Mouse (Mus musculus) CH12.LX (cell line): ENCODE results near the gene Gm9970. TPM values are rescaled to one million over a fixed set of nuclear protein-coding genes. Genes with fewer than 3 reads are reported as not detected.

Source experiments
- DNase-seq: peaks from one replicate; pipeline ENCODE4 v3.0.0-alpha.2; 2013; ENCODE audit errors: extremely low read depth
- H3K27ac ChIP-seq: 2 replicates; pipeline ENCODE4 v1.5.1; 2012; ENCODE audit warnings: low read depth, mild to moderate bottlenecking, control low read depth, moderate library complexity; ENCODE audit not compliant: insufficient read depth
- H3K27me3 ChIP-seq: replicated peaks from 2 replicates; pipeline ENCODE3; 2012; ENCODE audit warnings: inconsistent platforms
- H3K36me3 ChIP-seq, 2 experiments: replicated peaks in 1 of 2; 2 replicates each; pipeline versions ENCODE3 to v1.6.1; 2012; ENCODE audit warnings: inconsistent platforms in 1 of 2, low read length in 1 of 2, mild to moderate bottlenecking in 1 of 2, mixed read lengths in 1 of 2, moderate library complexity in 1 of 2; ENCODE audit not compliant: control insufficient read depth in 1 of 2, insufficient read depth in 1 of 2
- H3K4me1 ChIP-seq, 2 experiments: 2 replicates each; pipeline ENCODE4 v1.6.1; 2012; ENCODE audit warnings: inconsistent platforms in 1 of 2, moderate library complexity in 1 of 2; ENCODE audit not compliant: insufficient read depth in 2 of 2, control insufficient read depth in 1 of 2
- H3K4me2 ChIP-seq: 2 replicates; pipeline ENCODE4 v1.6.1; 2012; ENCODE audit warnings: low read depth, mild to moderate bottlenecking, control low read depth; ENCODE audit not compliant: poor library complexity, insufficient read depth, severe bottlenecking
- H3K4me3 ChIP-seq, 3 experiments: fragments of 150-350 bp in 1 of 3; sonication (generic) in 1 of 3; replicated peaks in 1 of 3; 2 replicates each; pipeline versions ENCODE3 to v1.5.1; 2011 to 2012; ENCODE audit warnings: low read depth in 2 of 3, low read length in 2 of 3, mild to moderate bottlenecking in 2 of 3, moderate library complexity in 2 of 3, control low read depth in 1 of 3, improper control_type of control experiment in 1 of 3, inconsistent platforms in 1 of 3, mixed read lengths in 1 of 3; ENCODE audit not compliant: poor library complexity in 1 of 3
- H3K79me2 ChIP-seq: replicated peaks from 2 replicates; pipeline ENCODE4 v1.6.1; 2012; ENCODE audit warnings: mild to moderate bottlenecking, moderate library complexity; ENCODE audit not compliant: control insufficient read depth, poor library complexity, insufficient read depth, severe bottlenecking; ENCODE audit errors: extremely low read depth
- H3K9ac ChIP-seq: 2 replicates; pipeline ENCODE4 v1.6.1; 2012; ENCODE audit warnings: low read depth, mild to moderate bottlenecking, control low read depth, moderate library complexity; ENCODE audit not compliant: insufficient read depth
- H3K9me3 ChIP-seq: replicated peaks from 2 replicates; pipeline ENCODE3; 2012; ENCODE audit warnings: low read length, inconsistent platforms, mixed read lengths
- CTCF ChIP-seq, 2 experiments: IDR thresholded peaks in 1 of 2; conservative IDR thresholded peaks in 1 of 2; 2 replicates each; pipeline ENCODE4 v1.5.1; 2011 to 2012; ENCODE audit warnings: low read depth in 2 of 2, low read length in 2 of 2, improper control_type of control experiment in 1 of 2, inconsistent platforms in 1 of 2, mild to moderate bottlenecking in 1 of 2, moderate library complexity in 1 of 2
- ELF1 ChIP-seq: IDR thresholded peaks from 2 replicates; pipeline ENCODE4 v1.6.1; 2014; ENCODE audit warnings: low read depth, mild to moderate bottlenecking, inconsistent platforms, low read length, improper control_type of control experiment
- EP300 ChIP-seq: IDR thresholded peaks from 2 replicates; pipeline ENCODE4 v1.6.1; 2011; ENCODE audit warnings: low read length, improper control_type of control experiment
- ETS1 ChIP-seq: conservative IDR thresholded peaks from 2 replicates; pipeline ENCODE4 v1.6.1; 2012; ENCODE audit warnings: low read depth, mild to moderate bottlenecking, inconsistent platforms, low read length, improper control_type of control experiment, moderate library complexity
- IRF4 ChIP-seq: IDR thresholded peaks from 2 replicates; pipeline ENCODE4 v1.6.1; 2014; ENCODE audit warnings: low read depth, mild to moderate bottlenecking, inconsistent platforms, low read length, improper control_type of control experiment
- JUN ChIP-seq: IDR thresholded peaks from 2 replicates; pipeline ENCODE4 v1.6.1; 2011; ENCODE audit warnings: low read depth, mild to moderate bottlenecking, low read length, improper control_type of control experiment, moderate library complexity; ENCODE audit not compliant: insufficient read depth
- JUND ChIP-seq: conservative IDR thresholded peaks from 2 replicates; pipeline ENCODE4 v1.6.1; 2011; ENCODE audit warnings: low read depth, low read length, improper control_type of control experiment
- MAX ChIP-seq: IDR thresholded peaks from 2 replicates; pipeline ENCODE4 v1.6.1; 2011; ENCODE audit warnings: low read length, improper control_type of control experiment
- MAZ ChIP-seq: IDR thresholded peaks from 2 replicates; pipeline ENCODE4 v1.6.1; 2012; ENCODE audit warnings: low read depth, mild to moderate bottlenecking, inconsistent platforms, low read length, improper control_type of control experiment, moderate library complexity
- MEF2A ChIP-seq: IDR thresholded peaks from 2 replicates; pipeline ENCODE4 v1.6.1; 2014; ENCODE audit warnings: low read depth, mild to moderate bottlenecking, inconsistent platforms, low read length, improper control_type of control experiment, borderline replicate concordance
- MXI1 ChIP-seq: IDR thresholded peaks from 2 replicates; pipeline ENCODE4 v1.6.1; 2011; ENCODE audit warnings: mild to moderate bottlenecking, low read depth, low read length, improper control_type of control experiment
- MYC ChIP-seq: IDR thresholded peaks from 2 replicates; pipeline ENCODE4 v1.6.1; 2011; ENCODE audit warnings: low read depth, mild to moderate bottlenecking, improper control_type of control experiment, low read length
- PAX5 ChIP-seq: IDR thresholded peaks from 2 replicates; pipeline ENCODE4 v1.6.1; 2012; ENCODE audit warnings: low read length, inconsistent platforms, mixed read lengths
- RAD21 ChIP-seq: IDR thresholded peaks from 2 replicates; pipeline ENCODE4 v1.6.1; 2011; ENCODE audit warnings: low read depth, mild to moderate bottlenecking, low read length, improper control_type of control experiment, moderate library complexity
- RCOR1 ChIP-seq: conservative IDR thresholded peaks from 2 replicates; pipeline ENCODE4 v1.6.1; 2012; ENCODE audit warnings: low read depth, mild to moderate bottlenecking, inconsistent platforms, low read length, improper control_type of control experiment
- SIN3A ChIP-seq: IDR thresholded peaks from 2 replicates; pipeline ENCODE4 v1.6.1; 2012; ENCODE audit warnings: low read length, improper control_type of control experiment, inconsistent platforms
- TCF12 ChIP-seq: IDR thresholded peaks from 2 replicates; pipeline ENCODE4 v1.6.1; 2014; ENCODE audit warnings: low read depth, mild to moderate bottlenecking, inconsistent platforms, low read length, improper control_type of control experiment
- ZC3H11A ChIP-seq: IDR thresholded peaks from 2 replicates; pipeline ENCODE4 v1.6.1; 2012; ENCODE audit warnings: low read depth, mild to moderate bottlenecking, inconsistent platforms, low read length, improper control_type of control experiment
- ZNF384 ChIP-seq: IDR thresholded peaks from 2 replicates; pipeline ENCODE4 v1.6.1; 2012; ENCODE audit warnings: low read depth, low read length, improper control_type of control experiment, inconsistent platforms
- dilution Hi-C: fragments of 300-500 bp; cut with MboI; formaldehyde crosslinking; loops from 2 replicates; pipeline ENCODE4 v1.14.3; 2020; ENCODE audit warnings: low sequenced_read_pairs; ENCODE audit not compliant: extremely low pct_unique_long_range_greater_than_20kb, extremely low pct_ligation_motif_present
- in situ Hi-C: fragments of 300-500 bp; cut with MboI; formaldehyde crosslinking; loops from 3 replicates; pipeline ENCODE4 v1.14.3; 2019; ENCODE audit warnings: low sequenced_read_pairs, low pct_ligation_motif_present, low pct_unique_long_range_greater_than_20kb, mixed read lengths
- polyA plus RNA-seq: library from polyadenylated mRNA; unstranded; fragments of >175 nt; gene quantifications from 2 replicates; pipeline ENCODE4 v1.2.1, GENCODE M21; 2012; ENCODE audit warnings: low read depth; ENCODE audit not compliant: insufficient read length
- total RNA-seq, 2 experiments: library from RNA; depleted of rRNA; stranded (reverse); fragments of 300-350 nt in 1 of 2; fragments of >200 nt in 1 of 2; gene quantifications; 2 replicates each; pipeline ENCODE4 v1.2.3; 2012 to 2014

The Gm9970 gene
- total and polyA plus RNA-seq, 3 experiments, result not detected

DNA sequence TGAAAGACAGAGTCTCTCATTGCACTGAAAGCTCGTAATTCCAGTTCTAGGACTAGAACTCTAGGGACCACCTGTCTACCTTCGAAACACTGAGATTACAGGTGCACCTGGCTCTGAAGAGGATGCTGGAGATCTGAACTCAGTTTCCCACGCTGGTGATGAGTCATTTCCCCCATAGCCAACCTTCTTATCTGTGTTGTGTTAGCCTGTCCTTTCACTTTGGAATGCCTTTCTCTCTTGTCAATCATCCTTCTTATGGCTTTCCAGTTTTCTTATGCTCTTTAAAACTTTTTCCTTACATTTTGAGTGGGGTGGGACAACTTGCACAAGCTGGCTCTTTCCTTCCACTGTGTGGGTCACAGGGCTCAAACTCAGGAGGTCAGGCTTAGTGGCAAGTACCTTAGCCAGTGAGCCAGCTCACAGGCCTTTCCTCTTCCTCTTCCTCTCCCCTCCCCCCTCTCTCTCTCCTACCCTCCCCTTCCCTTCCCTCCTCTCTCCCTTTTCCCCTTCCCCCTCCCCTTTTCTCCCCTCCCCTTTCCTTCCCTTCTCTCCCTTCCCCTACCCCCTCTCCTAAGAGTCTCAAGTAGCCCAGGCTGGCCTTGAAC lies 48.7 kb upstream of the Gm9970 start:
- no peaks in the 10 kb centered on the region for H3K79me2 ChIP-seq
- H3K4me2 ChIP-seq, result peak overlapping the region; percentile 82
- H3K9me3 ChIP-seq, result no peaks in the 10 kb centered on the region
- H3K4me3 ChIP-seq, result peak overlapping the region; percentile 43 to 64 (median 62)
- H3K36me3 ChIP-seq, result peaks cover 14 to 20% of the 10 kb centered on the region in 2 experiments
- DNase-seq, result peak; percentile 9
- peaks cover 9 to 33% of the 10 kb centered on the region in 2 experiments; a peak in 3 of 4 replicates for H3K4me1 ChIP-seq
- peaks cover 28% of the 10 kb centered on the region for H3K27me3 ChIP-seq
- TF ChIP-seq ZNF384 (no peak), TCF12 (0 out of 2 replicates have a peak, but pooled peaks have one; percentile 19), JUND (peak; percentile 78), ETS1 (peak; percentile 43), MAZ (0 out of 2 replicates have a peak, but pooled peaks have one; percentile 21), ELF1 (no peak)
- dilution Hi-C loops, result no loop called here
- H3K9ac ChIP-seq, result peak overlapping the region; percentile 89
- H3K27ac ChIP-seq, result peak overlapping the region; percentile 98
- in situ Hi-C loops, result no loop called here

DNA sequence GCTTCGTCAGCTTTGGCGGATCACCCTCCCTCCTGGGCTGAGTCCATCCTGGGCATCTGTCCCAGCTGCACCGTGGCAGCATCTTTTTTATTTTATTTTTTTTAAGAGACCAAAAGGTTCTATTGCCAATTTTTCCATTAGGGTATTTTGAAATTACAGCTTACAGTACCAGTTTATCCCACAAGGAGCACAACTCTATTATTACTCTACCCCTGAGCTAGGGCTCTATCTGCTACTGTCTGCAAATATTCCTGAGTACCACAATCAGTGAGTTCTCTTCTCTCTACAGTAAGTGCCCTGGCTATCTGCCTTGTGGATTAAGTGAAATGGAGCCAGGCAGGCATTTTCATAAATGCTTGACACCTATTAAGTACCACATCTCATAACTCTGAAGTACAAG lies 47.6 kb upstream of the Gm9970 start:
- dilution Hi-C loops (no loop called here), in situ Hi-C loops (no loop called here)
- H3K79me2 ChIP-seq, result no peaks in the 10 kb centered on the region
- peaks cover 9 to 33% of the 10 kb centered on the region in 2 experiments; a peak in 3 of 4 replicates for H3K4me1 ChIP-seq
- peaks cover 19 to 27% of the 10 kb centered on the region in 2 experiments for H3K36me3 ChIP-seq
- DNase-seq, result peak; percentile 3
- peak overlapping the region; percentile 14; the same call in 1 of the 2 replicates for H3K9ac ChIP-seq
- peak overlapping the region; percentile 35 for H3K4me2 ChIP-seq
- H3K4me3 ChIP-seq, result no peak overlapping the region
- peaks cover 17% of the 10 kb centered on the region for H3K27me3 ChIP-seq
- H3K9me3 ChIP-seq, result no peaks in the 10 kb centered on the region
- TF ChIP-seq MEF2A, result 0 out of 2 replicates have a peak, but pooled peaks have one; percentile 12
- TF ChIP-seq JUN, result no peak
- TF ChIP-seq RAD21, result no peak; the same call in 1 of the 2 replicates
- TF ChIP-seq EP300, result peak; percentile 4; the same call in 1 of the 2 replicates
- peak overlapping the region; percentile 26 for H3K27ac ChIP-seq

DNA sequence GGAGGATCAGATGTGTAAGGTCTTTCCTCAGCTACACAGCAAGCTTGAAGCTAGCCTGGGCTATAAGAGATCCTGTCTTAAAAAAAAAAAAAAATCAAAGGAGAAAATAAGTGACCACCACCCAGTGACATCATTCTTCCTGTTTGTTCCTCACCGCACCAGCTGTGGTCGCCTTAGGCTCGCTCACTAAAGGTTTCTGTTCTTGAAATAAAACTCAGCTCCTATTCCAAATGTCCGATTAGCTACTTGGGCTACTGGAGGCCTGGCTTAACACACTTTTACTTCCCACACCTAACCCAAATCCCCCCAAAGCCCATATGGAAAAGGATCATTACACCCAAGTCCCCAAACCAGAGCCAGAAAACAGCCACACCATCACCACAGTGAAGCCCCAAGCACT lies 47.2 kb upstream of the Gm9970 start:
- Histone ChIP-seq H3K27me3 (peaks cover 13% of the 10 kb centered on the region), H3K36me3 (peaks cover 19 to 31% of the 10 kb centered on the region in 2 experiments), H3K9me3 (no peaks in the 10 kb centered on the region), H3K9ac (peak overlapping the region; percentile 14; the same call in 1 of the 2 replicates), H3K4me1 (peaks cover 9 to 33% of the 10 kb centered on the region in 2 experiments; a peak in 3 of 4 replicates), H3K4me2 (peak overlapping the region; percentile 35), H3K79me2 (no peaks in the 10 kb centered on the region), H3K4me3 (no peak overlapping the region), H3K27ac (peak overlapping the region; percentile 26)
- TF ChIP-seq TCF12, result 0 out of 2 replicates have a peak, but pooled peaks have one; percentile 0
- TF ChIP-seq RCOR1, result no peak
- no peak for TF ChIP-seq CTCF (conservative IDR thresholded peaks at IDR 0.05 in 1 of 2, IDR thresholded peaks at IDR 0.05 in 1 of 2; ENCODE audit: low read depth in 2 of 2, low read length in 2 of 2)
- TF ChIP-seq MEF2A, result 0 out of 2 replicates have a peak, but pooled peaks have one; percentile 9
- peak; percentile 57; the same call in 1 of the 2 replicates for TF ChIP-seq ETS1
- TF ChIP-seq MAZ, result no peak
- TF ChIP-seq EP300, result peak; percentile 48; the same call in 1 of the 2 replicates
- TF ChIP-seq PAX5, result no peak
- TF ChIP-seq MXI1, result no peak
- no peak for TF ChIP-seq SIN3A
- peak; percentile 6; the same call in 1 of the 2 replicates for TF ChIP-seq IRF4
- TF ChIP-seq ZNF384, result peak; percentile 92
- TF ChIP-seq MYC, result no peak
- TF ChIP-seq ZC3H11A, result no peak
- peak; percentile 76 for TF ChIP-seq JUN
- TF ChIP-seq MAX, result no peak
- dilution Hi-C loops, result no loop called here
- DNase-seq, result peak; percentile 45
- in situ Hi-C loops, result no loop called here
